Comparison of ENCODE assay signal across 9 mouse cellular contexts in the genomic region with DNA sequence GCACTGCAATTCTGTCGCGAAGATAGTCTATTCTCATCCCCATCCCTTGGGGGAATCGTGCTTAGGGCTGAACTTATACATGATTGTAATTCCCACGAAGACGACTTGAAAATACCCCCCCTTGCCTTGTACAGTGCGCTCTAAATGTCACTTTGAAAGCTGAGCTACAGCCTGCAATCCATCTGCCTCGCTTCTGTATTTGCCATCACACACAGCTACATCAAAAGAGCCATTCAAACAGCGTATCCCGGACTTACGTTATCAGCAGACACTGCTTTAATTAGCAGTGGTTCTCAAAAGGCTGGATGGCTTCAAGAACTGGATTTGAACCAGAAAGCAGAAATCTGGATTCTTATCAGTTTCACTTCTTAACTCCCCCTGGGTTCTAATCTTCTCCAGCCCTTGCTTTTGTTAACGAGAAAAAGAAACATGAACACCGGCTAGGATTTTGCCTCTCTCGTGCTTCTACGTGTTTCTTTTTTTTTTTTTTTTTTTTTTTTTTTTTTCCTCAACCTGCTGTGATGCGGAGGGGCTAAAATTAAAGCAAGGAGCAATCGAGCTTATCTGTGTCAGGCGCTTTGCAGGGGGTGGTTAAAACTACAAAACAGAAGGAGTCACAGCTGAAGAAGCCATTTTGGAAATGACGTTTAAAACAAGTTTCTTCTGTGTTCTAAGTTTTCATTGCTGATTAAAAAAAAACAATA. TPM values are rescaled to one million over a fixed set of nuclear protein-coding genes. Genes with fewer than 3 reads are reported as not detected.
DNase-seq lines count a peak whose midpoint lies in the region; ATAC-seq and TF ChIP-seq lines count a peak whose summit lies in the region.
"Had no signal": no experiment of that assay in that cellular context is flagged by ENCODE, and none has a peak within 500 bp of the region (broad histone marks: within the 10 kb centered on the region; RNA-seq: fewer than 3 reads in every experiment).

No protein-coding gene starts in this region.

- TF ChIP-seq POLR2A in kidney, adult 2 months (IDR thresholded peaks at IDR 0.05; ENCODE audit: low read depth, low read length): no peak

- H3K9me3 ChIP-seq in hindbrain, embryonic 12.5 days (replicated peaks): no peaks in the 10 kb centered on the region
- no peaks in the 10 kb centered on the region for H3K9me3 ChIP-seq in limb, embryonic 10.5 days (replicated peaks)
- no peaks in the 10 kb centered on the region for H3K9me3 ChIP-seq in stomach, embryonic 15.5 days

- no peak for TF ChIP-seq CTCF in kidney, adult 2 months (conservative IDR thresholded peaks at IDR 0.05; ENCODE audit: insufficient read depth, insufficient read length, low read depth, low read length)

- H3K27me3 ChIP-seq in hindbrain, embryonic 12.5 days: no peaks in the 10 kb centered on the region
- no peaks in the 10 kb centered on the region for H3K27me3 ChIP-seq in limb, embryonic 10.5 days (ENCODE audit: low read depth, poor library complexity, severe bottlenecking)
- no peaks in the 10 kb centered on the region for H3K27me3 ChIP-seq in stomach, embryonic 15.5 days (replicated peaks)
- no peaks in the 10 kb centered on the region for H3K27me3 ChIP-seq in kidney, adult 2 months (replicated peaks; ENCODE audit: control insufficient read depth, insufficient read depth, low read length)

- H3K4me1 ChIP-seq in hindbrain, embryonic 12.5 days: peaks cover 7% of the 10 kb centered on the region
- peaks cover 11% of the 10 kb centered on the region for H3K4me1 ChIP-seq in limb, embryonic 10.5 days
- no peaks in the 10 kb centered on the region for H3K4me1 ChIP-seq in stomach, embryonic 15.5 days
- no peaks in the 10 kb centered on the region for H3K4me1 ChIP-seq in kidney, adult 2 months (ENCODE audit: control insufficient read depth, insufficient read depth, low read length)

- no peaks in the 10 kb centered on the region for H3K36me3 ChIP-seq in hindbrain, embryonic 12.5 days
- no peaks in the 10 kb centered on the region for H3K36me3 ChIP-seq in limb, embryonic 10.5 days
- no peaks in the 10 kb centered on the region for H3K36me3 ChIP-seq in stomach, embryonic 15.5 days
- H3K36me3 ChIP-seq in kidney, adult 2 months (ENCODE audit: control insufficient read depth, insufficient read depth, low read length): no peaks in the 10 kb centered on the region

- peak; percentile 42 for DNase-seq in embryo, embryonic 10 days (ENCODE audit: low spot score)
- no peak for DNase-seq in embryo, embryonic 9.5 days (ENCODE audit: extremely low spot score)
- DNase-seq in embryo, embryonic 11 days: peak; percentile 27
- no peak for DNase-seq in limb, embryonic 10.5 days (ENCODE audit: low spot score)
- no peak for DNase-seq in kidney, adult 2 months
- no peak for DNase-seq in gastrocnemius, postnatal 4 days (ENCODE audit: low spot score in 2 of 2)

- no peak overlapping the region for H3K27ac ChIP-seq in hindbrain, embryonic 12.5 days
- H3K27ac ChIP-seq in limb, embryonic 10.5 days: no peak overlapping the region
- no peak overlapping the region for H3K27ac ChIP-seq in stomach, embryonic 15.5 days
- no peak overlapping the region for H3K27ac ChIP-seq in kidney, adult 2 months (ENCODE audit: insufficient read depth, low read depth, low read length)

- 38% methylated on average over 18 of the region's 18 CpGs for WGBS in hindbrain, embryonic 12.5 days
- WGBS in limb, embryonic 10.5 days: 36% methylated on average over 18 of the region's 18 CpGs
- WGBS in stomach, embryonic 15.5 days: 21% methylated on average over 18 of the region's 18 CpGs
- WGBS in kidney, adult 2 months: 56% methylated on average over 18 of the region's 18 CpGs

- no peak overlapping the region for H3K9ac ChIP-seq in hindbrain, embryonic 12.5 days
- H3K9ac ChIP-seq in stomach, embryonic 15.5 days: no peak overlapping the region

- H3K4me2 ChIP-seq in hindbrain, embryonic 12.5 days (replicated peaks): peak overlapping the region; percentile 29
- H3K4me2 ChIP-seq in stomach, embryonic 15.5 days: peak overlapping the region; percentile 33

- peak; percentile 53 for ATAC-seq in hindbrain, embryonic 12.5 days (ENCODE audit: low FRiP score)
- ATAC-seq in stomach, embryonic 15.5 days (ENCODE audit: insufficient read depth, low FRiP score, low read depth): no peak

- H3K4me3 ChIP-seq in hindbrain, embryonic 12.5 days: no peak overlapping the region
- peak overlapping the region; percentile 25 for H3K4me3 ChIP-seq in limb, embryonic 10.5 days
- 0 out of 2 replicates have a peak overlapping the region, but pooled peaks have one; percentile 17 for H3K4me3 ChIP-seq in stomach, embryonic 15.5 days (replicated peaks)
- H3K4me3 ChIP-seq in kidney, adult 2 months (ENCODE audit: insufficient read depth, low read depth, low read length): no peak overlapping the region

RNA-seq across cellular contexts. Expression of a gene that starts 12.5 kb away (rescaled TPM):
- polyA plus RNA-seq in hindbrain, embryonic 12.5 days (2016; fragmentation: Nextera tagmentation; extraction: Ambion mirVana): 0.26 and 1.3 TPM in 2 replicates
- 0.06 and 0.25 TPM in 2 replicates for polyA plus RNA-seq in limb, embryonic 10.5 days (2016; fragmentation: Nextera tagmentation; extraction: Ambion mirVana)
- polyA plus RNA-seq in stomach, embryonic 15.5 days (2015; fragmentation: Nextera tagmentation; extraction: Ambion mirVana): 0.59 and 0.64 TPM in 2 replicates
- polyA plus RNA-seq in kidney, adult 2 months (2012; rRNA removed): 0.08 and 0.55 TPM in 2 replicates
- 100 to 1,000 TPM; 110 to 113 TPM for total RNA-seq in gastrocnemius, postnatal 4 days (2021)
- total RNA-seq: common myeloid progenitor, adult 5-6 weeks had no signal

Comparison
In these comparisons a context has a peak if more than half of its experiments do, and no peak if none do; other contexts are left out.
1. DNase-seq: peak in embryo, embryonic 10 days (single experiment) and embryo, embryonic 11 days (single experiment); none in embryo, embryonic 9.5 days (single experiment), limb, embryonic 10.5 days (single experiment), kidney, adult 2 months (single experiment) and gastrocnemius, postnatal 4 days (0 of 2).
2. H3K4me3 ChIP-seq: peak in limb, embryonic 10.5 days (single experiment) and stomach, embryonic 15.5 days (single experiment); none in hindbrain, embryonic 12.5 days (single experiment) and kidney, adult 2 months (single experiment).